Mouse (Mus musculus): ENCODE data around the gene Tacc2.

Gene Tacc2

GRCm38 (mm10) chr7:130782501-130783050 is 205.3 kb downstream of the Tacc2 start:
- DNase-seq, result no peak

GRCm38 (mm10) chr7:130785923-130786575 is 208.8 kb downstream of the Tacc2 start:
- DNase-seq, result no peak

- DNase-seq, result no peak
Measured at GRCm38 (mm10) chr7:130786708-130787107, 209.5 kb downstream of the Tacc2 start.

DNA sequence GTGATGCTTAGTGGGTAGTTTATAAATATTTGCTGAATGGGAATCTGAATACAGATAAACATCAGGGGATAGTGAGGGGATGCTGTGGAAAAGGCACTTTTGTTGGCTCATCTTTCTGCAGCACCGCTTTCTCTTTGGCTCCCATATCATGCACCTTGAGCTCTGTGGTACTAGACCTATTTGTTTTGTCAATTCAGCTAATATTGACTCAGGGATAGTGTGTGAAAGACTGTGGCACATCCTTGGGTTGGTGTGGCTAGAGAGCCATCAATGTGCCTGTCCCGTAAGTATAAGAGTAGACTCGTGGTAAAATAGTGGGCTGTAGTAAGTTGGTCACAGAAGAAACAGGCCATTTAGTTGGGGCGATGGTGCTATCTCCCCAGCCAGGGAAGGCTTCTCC is 210.3 kb downstream of the Tacc2 start:
- DNase-seq, result no peak

DNA sequence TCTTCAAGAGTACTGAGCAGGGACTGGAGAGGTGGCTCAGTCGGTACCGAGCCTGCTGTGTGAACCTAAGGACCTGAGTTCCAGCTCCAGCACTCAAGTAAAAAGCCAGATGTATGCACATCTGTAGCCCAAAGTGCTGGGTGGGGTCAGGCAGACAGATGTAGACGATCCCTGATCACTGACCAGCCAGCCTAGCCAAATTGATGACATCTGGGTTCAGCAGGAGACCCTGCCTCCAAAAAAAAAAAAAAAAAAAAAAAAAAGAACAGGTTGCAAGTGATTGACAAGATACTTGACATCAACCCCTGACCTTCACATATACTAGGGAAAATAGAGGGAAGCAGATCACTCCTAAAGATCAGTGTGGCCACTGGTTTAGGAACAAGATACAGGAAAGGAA is 211.7 kb downstream of the Tacc2 start:
- DNase-seq, result no peak

DNA sequence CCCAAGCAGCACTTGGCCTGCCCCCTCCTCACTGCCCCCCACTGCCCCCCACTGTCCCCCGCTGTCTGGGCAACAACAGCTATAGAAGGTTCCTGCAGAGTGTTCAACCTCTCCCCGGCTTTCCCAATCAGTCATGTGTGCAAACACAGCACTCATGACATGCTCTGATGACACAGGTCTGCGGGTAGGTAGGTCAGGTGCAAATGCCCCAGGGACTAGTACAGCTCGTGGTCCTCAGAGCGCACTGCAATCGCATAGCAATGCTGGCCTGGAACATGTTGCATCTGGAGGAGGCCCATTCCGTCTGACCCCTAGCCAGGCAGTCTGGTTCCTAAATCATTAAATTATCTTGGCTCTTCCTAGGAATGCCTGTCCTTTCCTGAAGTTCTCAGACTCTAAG is 212.2 kb downstream of the Tacc2 start:
- no peak for DNase-seq

DNA sequence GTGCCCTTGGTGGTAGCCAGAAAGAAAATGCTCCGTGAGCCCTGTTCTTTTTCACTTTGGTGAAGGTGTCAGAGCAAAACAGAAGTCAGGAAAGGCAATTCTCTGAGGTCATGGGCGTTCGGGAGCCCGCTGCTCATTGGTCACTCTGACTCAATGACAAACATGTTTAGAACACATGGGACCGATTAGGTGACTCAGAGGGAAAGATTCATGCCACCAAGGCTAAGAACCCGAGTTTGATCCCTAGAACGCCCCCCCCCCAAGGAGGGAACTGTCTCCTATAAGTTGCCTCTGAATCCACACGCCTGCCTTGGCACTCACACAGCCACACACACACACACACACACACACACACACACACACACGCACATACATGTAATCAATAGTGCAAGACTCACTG is 216.4 kb downstream of the Tacc2 start:
- no peak for DNase-seq

- DNase-seq, result no peak
Measured at GRCm38 (mm10) chr7:130796786-130797185, 219.5 kb downstream of the Tacc2 start.

DNA sequence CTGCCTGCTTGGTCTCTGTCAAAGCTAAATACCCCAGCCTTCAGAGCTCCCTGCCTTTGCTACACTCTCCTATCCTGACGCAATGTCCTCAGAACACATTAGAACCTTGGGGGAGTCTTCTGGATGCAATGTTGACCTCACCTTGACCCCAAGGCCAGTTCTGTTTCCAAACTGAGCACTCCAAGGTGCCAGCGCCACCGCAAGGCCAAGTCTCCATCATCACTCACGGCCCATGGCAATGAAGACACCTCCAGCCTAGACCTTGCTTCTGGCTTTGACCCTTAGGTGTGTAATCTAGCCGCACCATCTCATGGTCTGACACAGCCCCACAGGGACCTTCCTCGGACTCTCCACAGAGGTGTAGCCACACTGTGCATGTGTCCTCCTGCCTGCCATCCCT is 220.3 kb downstream of the Tacc2 start:
- DNase-seq, result no peak

- no peak for DNase-seq
Measured at GRCm38 (mm10) chr7:130799418-130799817, 222.2 kb downstream of the Tacc2 start.

DNA sequence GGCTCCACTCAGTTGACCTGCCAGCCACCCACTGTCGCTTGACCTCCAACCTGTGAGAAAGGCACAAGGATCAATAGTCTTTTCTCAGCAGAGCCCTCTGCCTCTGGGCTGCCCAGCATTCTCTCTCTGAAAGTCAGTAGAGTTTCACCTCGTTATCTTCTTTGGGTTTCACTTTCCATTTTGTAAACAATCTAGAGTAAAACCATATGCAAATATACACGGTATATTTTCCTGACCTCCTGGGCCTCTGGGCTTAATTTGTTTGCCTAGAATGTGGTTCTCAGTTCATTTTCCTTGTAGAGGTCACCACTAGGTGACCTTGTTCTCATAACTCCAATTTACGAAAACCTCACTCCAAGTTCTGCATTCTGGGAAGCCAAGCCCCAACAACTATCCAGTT is 223.4 kb downstream of the Tacc2 start:
- no peak for DNase-seq

DNA sequence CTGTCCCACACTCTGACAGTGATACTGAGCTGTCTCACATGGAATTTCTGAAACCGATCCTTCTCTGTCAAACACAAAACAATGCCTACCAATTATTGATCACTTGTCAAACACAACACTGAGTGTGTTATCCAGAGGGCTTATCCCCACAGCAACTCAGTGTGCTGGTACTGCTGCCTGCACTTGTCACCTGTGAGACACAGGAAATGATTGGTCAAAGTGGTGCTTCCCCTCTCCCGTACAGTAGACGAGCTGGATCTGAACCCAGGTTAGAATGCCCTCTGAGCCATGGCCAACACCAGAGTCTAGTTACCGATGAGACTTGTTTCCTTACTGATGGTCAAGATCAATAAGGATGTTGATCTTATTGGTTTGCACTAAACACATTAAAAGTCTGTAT is 224.6 kb downstream of the Tacc2 start:
- no peak for DNase-seq

GRCm38 (mm10) chr7:130803251-130803825 is 226.1 kb downstream of the Tacc2 start:
- DNase-seq, result no peak

- DNase-seq, result no peak
Measured at GRCm38 (mm10) chr7:130804991-130805390, 227.8 kb downstream of the Tacc2 start.

DNA sequence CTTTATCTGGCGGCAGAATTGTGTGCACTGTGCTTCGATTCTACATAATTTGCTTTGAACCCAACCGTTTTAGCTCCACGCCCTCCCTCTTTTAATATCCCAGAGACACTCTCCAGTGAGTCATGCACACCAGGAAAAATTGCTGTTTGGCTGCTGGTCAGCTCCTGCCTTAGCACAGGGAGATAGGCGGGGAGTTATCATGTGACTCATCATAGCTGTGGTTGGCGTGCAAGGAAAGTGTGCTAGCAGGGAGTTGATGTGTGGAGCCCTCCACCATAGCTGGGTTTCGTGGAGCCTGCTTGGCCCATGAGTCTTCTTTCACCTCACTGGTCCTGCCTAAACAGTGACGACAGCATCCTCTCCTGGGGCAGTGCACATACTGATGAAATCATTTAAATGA is 230.5 kb downstream of the Tacc2 start:
- no peak for DNase-seq

DNA sequence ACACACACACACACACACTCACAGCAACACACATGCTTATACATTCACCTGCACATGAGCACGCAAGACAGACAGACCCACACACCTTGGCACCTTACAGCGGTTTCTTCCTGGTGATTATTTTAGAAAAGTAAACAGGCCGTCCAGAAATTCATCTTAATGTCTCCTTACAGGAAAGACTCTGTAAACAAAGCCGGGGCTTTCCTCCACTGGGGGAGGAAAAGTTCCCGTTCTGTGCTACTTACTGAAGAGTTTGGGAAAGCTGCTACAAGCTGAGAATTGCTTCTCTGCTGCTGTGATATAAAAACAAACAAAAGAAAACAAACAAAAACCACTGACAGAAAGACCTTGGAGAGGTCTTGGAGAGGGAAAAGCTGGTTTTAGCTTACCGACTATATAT is 231.5 kb downstream of the Tacc2 start:
- no peak for DNase-seq

DNA sequence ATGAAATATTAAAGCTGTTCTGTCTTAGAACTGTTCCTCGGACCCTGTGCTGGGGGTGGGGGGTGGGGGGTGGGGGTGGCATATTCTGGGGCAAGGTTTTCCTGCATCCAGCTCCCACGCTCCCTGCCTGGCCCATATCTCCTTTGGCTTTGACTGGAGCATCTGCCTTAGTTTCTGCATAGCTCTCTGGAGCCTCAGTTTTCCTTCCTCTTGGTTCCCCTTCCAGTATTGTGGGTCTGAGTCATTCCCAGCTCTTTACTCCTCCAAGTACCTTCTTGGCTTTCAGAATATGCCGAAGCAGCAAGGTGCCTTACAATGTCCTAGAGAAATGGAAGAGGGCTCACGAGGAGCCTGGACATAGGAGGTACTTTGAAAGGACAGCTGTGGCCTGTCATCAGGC is 233.0 kb downstream of the Tacc2 start:
- DNase-seq, result no peak

DNA sequence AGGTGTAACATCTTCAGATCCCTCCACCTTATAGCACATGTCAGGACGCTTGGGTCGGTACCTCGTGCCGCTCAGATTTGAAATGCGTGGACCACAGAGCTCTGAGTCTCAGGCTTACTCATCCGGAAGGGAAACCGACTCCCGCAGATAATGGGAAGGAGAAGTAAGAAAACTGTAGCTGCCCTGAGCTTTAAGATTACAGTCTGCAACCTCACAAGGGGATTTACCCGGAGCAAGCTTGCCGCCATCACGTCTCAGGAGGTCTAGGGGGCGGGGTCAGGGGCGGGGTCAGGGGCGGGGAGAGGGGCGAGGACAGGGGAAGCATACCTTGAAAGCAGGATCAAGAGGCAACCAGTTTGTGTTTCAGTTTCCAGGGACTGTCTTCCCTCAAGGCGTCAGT is 235.2 kb downstream of the Tacc2 start:
- no peak for DNase-seq
